Mouse (Mus musculus) limb, embryonic 10.5 days (tissue): Measurements from ENCODE around the gene Ssbp3. TPM values are rescaled to one million over a fixed set of nuclear protein-coding genes. Genes with fewer than 3 reads are reported as not detected.

Source experiments
- DNase-seq: peaks from one replicate; pipeline ENCODE4 v3.0.0-alpha.2; 2017; ENCODE audit warnings: low spot score
- H3K27ac ChIP-seq: fragments of 300-500 bp; sonication (generic); 2 replicates; pipeline ENCODE4 v1.5.1; 2016; ENCODE audit warnings: mild to moderate bottlenecking
- H3K27me3 ChIP-seq: fragments of 300-500 bp; sonication (generic); 2 replicates; pipeline ENCODE4 v1.6.1; 2016; ENCODE audit warnings: low read depth, mild to moderate bottlenecking; ENCODE audit not compliant: poor library complexity, severe bottlenecking
- H3K36me3 ChIP-seq: fragments of 300-500 bp; sonication (generic); 2 replicates; pipeline ENCODE4 v1.6.1; 2016; ENCODE audit warnings: mild to moderate bottlenecking, moderate library complexity
- H3K4me1 ChIP-seq: fragments of 300-500 bp; sonication (generic); 2 replicates; pipeline ENCODE4 v1.6.1; 2016
- H3K4me3 ChIP-seq: fragments of 300-500 bp; sonication (generic); 2 replicates; pipeline ENCODE4 v1.5.1; 2016; ENCODE audit warnings: mild to moderate bottlenecking, moderate library complexity
- H3K9me3 ChIP-seq: fragments of 300-500 bp; sonication (generic); replicated peaks from 2 replicates; pipeline ENCODE4 v1.6.1; 2016; ENCODE audit warnings: mild to moderate bottlenecking
- WGBS: fragments of 180-500 bp; shearing (Covaris S2); methylation state at CpG from one replicate; pipeline ENCODE4 v1.1.7; 2016; 5-methylcytosine and 5-hydroxymethylcytosine counted together
- polyA plus RNA-seq: library from polyadenylated mRNA; unstranded; fragments of >200 nt; fragmentation: Nextera tagmentation; extraction: Ambion mirVana; gene quantifications from 2 replicates; pipeline ENCODE4 v1.2.1, GENCODE M21; 2016

Gene Ssbp3
- polyA plus RNA-seq, 1 experiment from 2014 or later: 250 TPM

DNA sequence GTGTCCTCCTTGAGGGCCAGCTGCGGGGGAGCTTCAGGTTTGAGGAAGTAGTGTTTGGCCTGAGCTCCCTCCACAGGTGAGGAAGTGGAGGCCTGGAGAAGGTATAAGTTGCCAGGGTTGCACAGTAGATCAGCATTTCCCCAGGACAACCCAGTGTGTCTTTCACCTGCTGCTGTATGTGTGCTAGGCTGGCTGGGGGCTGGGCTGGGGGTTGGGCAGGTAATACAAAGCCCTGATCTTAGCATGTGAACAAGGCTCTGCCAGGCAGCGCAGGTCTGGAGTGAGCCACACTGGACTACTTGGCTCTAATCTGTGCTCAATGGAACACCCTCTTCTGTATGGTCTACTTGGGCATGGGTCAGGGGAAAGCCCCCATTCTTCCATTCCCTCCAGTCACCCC lies 66.1 kb downstream of the Ssbp3 start:
- H3K27me3 ChIP-seq: no peaks in the 10 kb centered on the region
- 71% methylated on average over 2 of the region's 2 CpGs for WGBS
- no peak overlapping the region for H3K27ac ChIP-seq
- H3K4me1 ChIP-seq: peaks cover 99% of the 10 kb centered on the region
- H3K4me3 ChIP-seq: peak overlapping the region; percentile 5; the same call in 1 of the 2 replicates
- peaks cover 60% of the 10 kb centered on the region for H3K36me3 ChIP-seq
- no peaks in the 10 kb centered on the region for H3K9me3 ChIP-seq
- DNase-seq: no peak

DNA sequence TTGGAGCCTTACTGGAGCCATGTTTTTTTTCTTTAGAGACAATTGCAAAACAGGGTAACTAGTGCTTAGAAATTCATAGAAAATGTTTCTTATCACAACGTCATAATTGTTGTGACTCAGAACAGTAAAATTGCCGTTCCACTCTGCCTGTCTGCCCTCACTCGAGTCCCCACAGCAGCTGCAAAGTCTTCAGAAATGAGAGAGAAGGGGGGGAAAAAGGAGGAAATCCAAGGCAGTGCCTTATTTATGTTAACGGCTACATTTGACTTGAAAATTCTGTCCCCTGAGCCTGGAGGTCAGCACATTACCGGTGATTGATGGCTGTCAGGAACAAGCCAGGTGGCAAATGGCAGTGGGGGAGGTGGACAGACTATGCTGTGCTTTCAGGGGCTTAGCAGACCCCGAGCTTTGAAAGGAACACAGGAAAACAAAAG lies 66.7 kb downstream of the Ssbp3 start:
- peaks cover 61% of the 10 kb centered on the region for H3K36me3 ChIP-seq
- WGBS: 6% methylated on average over 6 of the region's 6 CpGs
- H3K27me3 ChIP-seq: no peaks in the 10 kb centered on the region
- no peaks in the 10 kb centered on the region for H3K9me3 ChIP-seq
- peaks cover 98% of the 10 kb centered on the region for H3K4me1 ChIP-seq
- H3K4me3 ChIP-seq: peak overlapping the region; percentile 5; the same call in 1 of the 2 replicates
- H3K27ac ChIP-seq: no peak overlapping the region
- peak; percentile 75 for DNase-seq

DNA sequence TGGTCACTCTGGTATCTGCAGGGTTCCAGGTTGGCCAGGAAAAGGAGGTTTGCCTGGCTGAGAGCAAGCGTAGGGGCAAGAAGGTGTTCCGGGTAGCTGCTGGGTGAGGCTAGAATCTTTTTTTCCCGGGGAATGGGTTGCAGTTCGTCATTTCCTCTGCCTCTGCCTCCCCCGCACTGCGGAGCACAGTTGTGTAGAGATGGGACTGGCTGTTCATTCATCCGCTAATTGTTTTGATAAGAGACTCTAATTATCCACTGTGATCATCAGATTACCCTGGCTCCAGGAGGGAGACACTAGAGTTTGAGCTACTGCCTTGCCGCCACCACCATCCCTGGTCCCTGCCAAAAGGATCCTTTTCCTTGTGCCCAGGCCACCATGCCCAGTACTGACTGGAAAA lies 67.9 kb downstream of the Ssbp3 start:
- Histone ChIP-seq H3K36me3 (peaks cover 57% of the 10 kb centered on the region), H3K4me3 (no peak overlapping the region), H3K27me3 (no peaks in the 10 kb centered on the region), H3K9me3 (no peaks in the 10 kb centered on the region), H3K27ac (peak overlapping the region; percentile 43), H3K4me1 (peaks cover 98% of the 10 kb centered on the region)
- 56% methylated on average over 8 of the region's 8 CpGs for WGBS
- no peak for DNase-seq

DNA sequence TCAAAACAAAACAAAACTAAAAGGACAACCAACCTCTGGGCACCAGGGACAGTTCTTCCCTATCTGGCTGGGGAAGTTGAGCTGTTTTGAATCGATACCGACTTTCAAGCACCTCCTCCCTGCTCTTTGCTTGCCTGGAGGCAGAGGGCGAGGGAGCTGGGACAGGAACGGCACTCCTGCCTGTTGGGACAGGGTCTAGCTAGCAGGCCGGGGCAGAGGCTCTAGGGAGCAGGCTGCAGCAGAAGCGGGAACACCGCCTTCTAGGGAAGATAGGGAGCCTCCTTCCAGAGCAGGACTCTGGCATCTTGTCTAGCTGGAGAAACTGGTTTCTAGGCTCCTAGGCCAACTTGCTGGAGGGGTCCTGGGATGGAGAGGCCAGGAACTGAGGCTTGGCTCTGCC lies 70.2 kb downstream of the Ssbp3 start:
- H3K4me3 ChIP-seq: no peak overlapping the region
- peak; percentile 47 for DNase-seq
- H3K9me3 ChIP-seq: no peaks in the 10 kb centered on the region
- H3K4me1 ChIP-seq: peaks cover 98% of the 10 kb centered on the region
- WGBS: 38% methylated on average over 7 of the region's 7 CpGs
- H3K27me3 ChIP-seq: no peaks in the 10 kb centered on the region
- H3K36me3 ChIP-seq: peaks cover 48% of the 10 kb centered on the region
- H3K27ac ChIP-seq: 0 out of 2 replicates have a peak overlapping the region, but pooled peaks have one; percentile 59

DNA sequence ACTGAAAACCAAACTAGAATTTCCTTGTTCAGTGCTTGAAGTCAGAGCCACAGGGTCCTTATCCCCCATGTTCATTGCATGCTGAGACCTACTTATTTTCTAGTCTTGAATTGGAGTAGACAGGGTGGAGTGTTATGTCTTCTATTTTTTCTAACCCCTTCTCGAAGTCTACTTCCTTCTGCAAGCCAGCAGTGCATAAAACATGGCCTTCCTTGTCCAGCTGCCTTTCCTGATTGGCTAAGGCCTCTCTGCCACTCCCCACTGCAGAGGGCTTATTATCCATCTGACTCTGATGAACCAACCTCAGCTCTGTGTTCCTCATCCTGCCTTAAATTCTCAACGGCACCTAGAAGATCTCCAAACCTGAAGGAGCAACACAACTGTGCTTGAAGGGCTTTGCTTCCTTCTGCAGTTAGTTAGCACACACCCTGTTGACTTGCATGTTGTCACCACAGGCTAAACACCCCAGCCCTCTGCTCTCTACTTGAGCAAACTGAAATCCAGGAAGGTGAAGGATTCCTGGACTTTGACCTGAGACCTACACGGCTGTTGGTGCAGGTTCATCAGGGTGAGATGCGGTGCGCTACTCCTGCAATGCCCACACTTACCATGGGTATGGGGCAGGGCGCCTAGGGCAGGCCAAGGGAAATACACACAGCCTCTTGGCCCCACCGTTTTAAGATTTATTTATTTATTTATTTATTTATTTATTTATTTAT lies 71.0 kb downstream of the Ssbp3 start:
- DNase-seq: no peak
- Histone ChIP-seq H3K4me3 (no peak overlapping the region), H3K36me3 (peaks cover 53% of the 10 kb centered on the region), H3K27ac (no peak overlapping the region), H3K9me3 (no peaks in the 10 kb centered on the region), H3K27me3 (no peaks in the 10 kb centered on the region), H3K4me1 (peaks cover 98% of the 10 kb centered on the region)
- 78% methylated on average over 7 of the region's 7 CpGs for WGBS

DNA sequence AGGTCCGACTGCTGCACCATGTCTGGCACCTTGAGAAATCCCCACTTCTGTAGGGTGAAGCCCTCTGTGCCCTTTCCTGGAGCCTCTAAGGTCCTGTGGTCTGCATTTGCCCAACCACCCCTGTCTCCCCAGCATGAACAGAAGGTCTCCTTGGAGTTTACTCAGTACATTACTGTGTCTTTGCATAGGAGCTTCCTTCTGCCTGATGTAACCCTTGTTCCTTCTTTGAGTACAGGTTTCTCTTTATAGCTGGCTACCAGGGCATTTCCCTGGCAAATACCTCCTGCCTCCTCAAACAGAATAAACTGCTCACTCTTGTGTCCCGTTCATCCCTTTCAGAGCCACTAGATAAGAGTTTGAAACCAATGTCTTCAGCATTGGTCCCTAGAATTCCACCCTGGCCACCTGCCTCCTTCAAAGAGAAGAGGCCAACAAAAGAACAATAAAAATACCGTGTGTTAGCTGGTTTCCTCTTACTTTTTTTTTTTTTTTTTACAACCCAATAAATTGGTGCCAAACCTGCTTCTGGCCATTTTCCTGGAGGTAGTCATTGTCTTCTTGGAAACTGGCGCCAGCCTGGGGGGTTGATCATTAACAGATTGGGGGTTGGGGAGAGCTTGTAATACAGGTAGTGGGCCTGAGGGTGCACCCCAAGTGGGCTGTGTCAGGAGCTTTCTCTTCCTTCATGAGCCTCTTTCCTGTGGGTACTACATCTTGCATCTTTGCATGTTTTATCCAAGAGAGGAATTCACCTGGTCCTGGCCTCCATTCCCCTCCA lies 72.0 kb downstream of the Ssbp3 start:
- DNase-seq: no peak
- Histone ChIP-seq H3K27me3 (no peaks in the 10 kb centered on the region), H3K36me3 (peaks cover 59% of the 10 kb centered on the region), H3K27ac (0 out of 2 replicates have a peak overlapping the region, but pooled peaks have one; percentile 56), H3K4me3 (no peak overlapping the region), H3K9me3 (no peaks in the 10 kb centered on the region), H3K4me1 (peaks cover 98% of the 10 kb centered on the region)
- 40% methylated on average over 4 of the region's 4 CpGs for WGBS

DNA sequence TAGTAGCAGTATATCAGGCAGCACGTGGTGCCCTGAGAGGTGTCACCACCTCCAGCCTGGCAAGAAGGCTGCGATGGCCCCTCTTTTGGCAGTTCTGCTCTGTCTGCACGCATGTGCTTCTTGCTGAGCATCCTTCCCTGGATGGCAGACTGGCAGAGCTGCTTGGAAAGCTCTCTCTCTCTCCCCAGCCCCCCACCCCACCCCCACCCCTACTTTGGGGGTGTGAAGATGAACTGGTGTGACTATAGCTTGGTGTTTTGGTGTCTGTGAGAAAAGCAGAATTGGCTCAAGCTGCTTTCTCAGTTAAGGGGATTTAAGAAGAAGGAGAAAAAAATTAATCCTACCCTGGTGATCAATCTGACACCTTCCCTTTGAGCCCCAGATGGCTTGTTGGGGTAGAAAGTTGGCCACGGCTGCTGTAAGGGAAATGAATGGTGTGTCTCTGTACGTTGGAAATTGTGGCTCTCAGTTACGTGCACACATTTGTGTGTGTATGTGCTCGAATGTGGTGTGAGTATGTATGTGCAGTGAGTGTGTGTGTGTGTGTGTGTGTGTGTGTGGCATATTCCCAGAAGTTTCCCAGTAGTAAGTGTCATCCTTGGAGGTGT lies 73.5 kb downstream of the Ssbp3 start:
- Histone ChIP-seq H3K4me1 (peaks cover 99% of the 10 kb centered on the region), H3K4me3 (no peak overlapping the region), H3K27me3 (no peaks in the 10 kb centered on the region), H3K9me3 (no peaks in the 10 kb centered on the region), H3K27ac (no peak overlapping the region), H3K36me3 (peaks cover 57% of the 10 kb centered on the region)
- DNase-seq: no peak
- WGBS: 53% methylated on average over 7 of the region's 7 CpGs

DNA sequence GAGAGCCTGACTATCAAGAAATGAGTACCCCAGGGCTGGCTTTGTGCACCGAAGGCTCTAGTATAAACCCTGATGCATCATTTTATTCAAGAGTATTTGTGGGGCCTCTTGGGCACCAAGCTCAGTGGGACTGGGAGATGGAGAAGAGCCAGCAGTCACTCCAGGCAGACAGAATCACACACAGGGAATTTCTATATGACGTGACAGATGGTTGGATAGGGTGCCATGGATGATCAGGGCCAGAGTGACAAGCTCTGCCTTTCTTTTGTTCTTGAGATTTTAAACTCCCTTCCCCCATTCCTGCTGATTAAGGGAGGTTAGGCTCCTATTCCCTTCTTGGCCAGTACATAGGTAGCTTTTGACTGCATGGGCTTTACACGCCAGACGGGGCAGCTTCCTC lies 74.8 kb downstream of the Ssbp3 start:
- H3K36me3 ChIP-seq: peaks cover 58% of the 10 kb centered on the region
- peak overlapping the region; percentile 72 for H3K27ac ChIP-seq
- DNase-seq: no peak
- no peak overlapping the region for H3K4me3 ChIP-seq
- WGBS: 81% methylated on average over 4 of the region's 4 CpGs
- H3K4me1 ChIP-seq: peaks cover 96% of the 10 kb centered on the region
- H3K27me3 ChIP-seq: no peaks in the 10 kb centered on the region
- no peaks in the 10 kb centered on the region for H3K9me3 ChIP-seq

DNA sequence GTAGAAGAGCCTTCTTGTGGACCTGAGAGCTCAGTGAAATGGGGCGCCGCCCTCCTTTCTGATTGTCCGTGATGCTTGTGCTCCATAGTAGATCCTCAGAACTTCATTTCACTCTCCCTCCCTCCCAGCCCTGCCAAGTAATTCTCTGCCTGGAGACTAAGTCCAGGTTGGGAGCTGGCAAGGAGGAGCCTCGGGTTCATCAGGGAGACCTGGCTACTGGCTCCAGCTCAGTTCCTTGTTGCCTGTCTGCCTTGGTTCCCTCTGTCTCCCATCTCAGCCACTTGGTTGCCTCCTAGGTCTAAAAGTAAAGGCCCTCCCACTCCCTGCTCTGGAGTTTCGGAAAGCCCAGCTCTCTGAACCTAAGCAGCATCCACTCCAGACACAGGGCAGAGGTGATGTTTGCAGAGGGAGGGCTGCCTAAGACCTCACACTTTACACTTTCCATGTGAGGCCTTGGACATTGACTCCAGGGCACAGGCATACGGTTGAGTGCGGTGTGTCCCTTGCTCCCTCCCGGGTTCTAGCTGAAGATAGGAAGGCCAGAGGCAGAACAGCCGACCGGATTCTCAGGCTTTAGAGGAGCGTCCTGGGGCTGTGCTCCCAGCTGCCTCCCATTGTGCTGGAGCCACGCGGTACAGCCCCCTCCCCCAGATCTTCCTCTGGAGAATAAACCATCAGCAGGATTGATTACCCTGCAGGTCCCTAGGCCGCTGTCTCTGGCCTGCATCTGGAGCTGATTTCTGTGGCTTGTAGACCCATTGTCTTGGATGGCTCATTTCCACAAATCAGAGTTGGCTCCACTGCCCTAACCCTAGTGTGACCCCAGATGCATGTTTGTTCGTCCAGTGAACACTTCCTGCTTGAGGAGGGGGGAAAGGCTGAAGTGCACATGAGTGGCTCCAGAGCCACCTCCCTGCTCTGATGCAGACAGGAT lies 75.7 kb downstream of the Ssbp3 start:
- 18% methylated on average over 15 of the region's 15 CpGs for WGBS
- Histone ChIP-seq H3K36me3 (peaks cover 61% of the 10 kb centered on the region), H3K27ac (peak overlapping the region; percentile 72), H3K27me3 (no peaks in the 10 kb centered on the region), H3K4me3 (peak overlapping the region; percentile 20; the same call in 1 of the 2 replicates), H3K4me1 (peaks cover 88% of the 10 kb centered on the region), H3K9me3 (no peaks in the 10 kb centered on the region)
- DNase-seq: peak; percentile 65

DNA sequence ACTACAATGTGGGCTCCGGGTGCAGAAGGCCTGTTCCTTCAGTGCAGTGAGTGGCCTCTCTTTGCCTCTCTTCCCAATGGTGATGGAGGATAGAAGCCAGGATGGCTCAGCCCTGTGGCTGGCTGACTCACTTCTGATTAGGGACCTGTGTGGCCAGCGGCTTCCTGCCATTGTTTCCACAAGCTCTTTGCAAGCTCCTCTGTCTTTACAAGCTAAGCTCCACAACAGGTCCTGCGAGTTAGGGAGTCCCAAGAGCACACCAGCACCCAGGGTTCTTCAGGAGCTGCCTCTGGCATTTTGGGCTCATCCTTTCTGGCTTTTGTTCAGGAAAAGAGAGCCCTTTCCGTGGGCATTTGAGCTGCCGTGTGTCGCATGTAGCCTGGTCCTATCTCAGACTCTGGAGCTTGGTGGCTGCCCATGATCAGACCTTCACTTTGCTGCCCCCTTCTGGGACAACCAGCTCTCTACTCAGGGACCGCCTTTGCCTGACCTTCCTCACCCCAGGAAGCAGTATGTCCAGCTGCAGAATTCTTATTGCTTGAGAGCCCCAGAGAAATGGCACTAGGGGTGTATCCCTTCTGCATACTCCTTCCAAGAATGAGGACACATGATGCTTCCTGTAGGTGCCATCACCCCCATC lies 77.3 kb downstream of the Ssbp3 start:
- Histone ChIP-seq H3K4me1 (peaks cover 79% of the 10 kb centered on the region), H3K36me3 (peaks cover 69% of the 10 kb centered on the region), H3K9me3 (no peaks in the 10 kb centered on the region), H3K4me3 (no peak overlapping the region; the same call in 1 of the 2 replicates), H3K27me3 (no peaks in the 10 kb centered on the region), H3K27ac (peak overlapping the region; percentile 70)
- 34% methylated on average over 7 of the region's 7 CpGs for WGBS
- DNase-seq: peak; percentile 59

DNA sequence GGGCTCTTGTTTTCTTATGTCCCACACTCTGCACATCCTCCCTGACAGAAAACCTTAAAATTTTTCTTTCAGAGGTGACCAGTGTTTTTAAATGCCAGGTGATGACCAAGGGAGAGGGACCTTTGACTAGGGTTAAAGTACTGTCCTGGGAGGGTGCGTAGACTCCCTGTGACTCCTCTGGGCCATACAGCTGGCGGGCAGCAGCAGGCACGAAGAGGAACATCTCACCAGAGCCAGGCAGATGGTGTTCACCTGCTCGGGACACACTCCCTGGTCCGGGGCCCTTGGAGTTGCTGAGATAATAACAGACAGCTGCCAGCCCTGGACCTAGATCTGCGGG lies 78.4 kb downstream of the Ssbp3 start:
- Histone ChIP-seq H3K9me3 (no peaks in the 10 kb centered on the region), H3K4me3 (no peak overlapping the region), H3K36me3 (peaks cover 69% of the 10 kb centered on the region), H3K27ac (no peak overlapping the region), H3K4me1 (peaks cover 69% of the 10 kb centered on the region), H3K27me3 (no peaks in the 10 kb centered on the region)
- no peak for DNase-seq
- 75% methylated on average over 6 of the region's 6 CpGs for WGBS
